Mouse (Mus musculus): ENCODE measurements around the gene Tusc2.
A peak's percentile ranks its signal among the peaks of the same experiment; 100 is the strongest.

Tusc2 gene

GRCm38 (mm10) chr9:107612191-107612944 lies 49.3 kb downstream of the Tusc2 start:
- peak; percentile 99 for DNase-seq

DNA sequence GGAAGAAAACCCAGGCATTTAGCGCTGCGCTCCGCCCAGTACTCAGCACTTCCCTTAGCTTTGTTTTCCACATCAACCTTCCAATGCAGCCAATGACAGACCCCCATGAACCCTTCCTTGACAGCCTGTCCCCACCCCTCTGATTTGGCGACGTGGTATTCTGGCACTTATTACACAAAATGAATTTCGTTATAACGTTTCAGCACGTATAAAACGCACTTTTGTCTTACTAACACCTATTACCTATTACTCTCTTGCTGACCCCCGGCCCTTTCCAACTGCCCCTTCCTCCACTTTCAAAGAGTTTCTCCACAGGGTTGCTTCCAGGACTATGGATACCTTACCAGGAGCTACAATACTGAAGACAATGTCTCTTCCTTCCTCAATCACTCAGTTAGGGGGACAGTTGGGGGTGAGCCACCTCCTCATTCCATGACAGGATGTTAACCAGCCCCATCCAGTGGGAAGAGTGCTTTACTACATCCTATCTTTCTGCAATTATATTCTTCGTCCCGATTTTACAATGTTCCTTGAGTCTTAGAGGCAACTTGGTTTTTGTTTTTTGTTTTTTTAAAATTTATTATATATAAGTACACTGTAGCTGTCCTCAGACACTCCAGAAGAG lies 50.0 kb downstream of the Tusc2 start:
- peak; percentile 54 for DNase-seq

- DNase-seq = no peak
These were observed 52.0 kb downstream of the Tusc2 start for GRCm38 (mm10) chr9:107615035-107615434.
